Mouse (Mus musculus): ENCODE results near the gene Gm17359. TPM values are rescaled to one million over a fixed set of nuclear protein-coding genes. Genes with fewer than 3 reads are reported as not detected.
"Not testable (repeated sequence)": the region's sequence is repeated elsewhere in the genome, so short reads cannot be mapped to it uniquely, and the experiment has no call there.

Gene Gm17359
- total RNA-seq, 2 experiments from 2014 or later = not detected

GRCm38 (mm10) chr3:79411666-79412065, 75.2 kb downstream of the Gm17359 start:
- peak in 1 of 2 experiments; percentile 10 for DNase-seq (ENCODE audit: low spot score in 2 of 2)

- DNase-seq (ENCODE audit: low spot score in 2 of 2) = no peak
Measured at GRCm38 (mm10) chr3:79413492-79413891, 77.0 kb downstream of the Gm17359 start.

- no peak for DNase-seq (ENCODE audit: low spot score in 2 of 2)
Measured at GRCm38 (mm10) chr3:79415081-79415480, 78.6 kb downstream of the Gm17359 start.

- DNase-seq (ENCODE audit: low spot score in 2 of 2) = no peak
Measured at GRCm38 (mm10) chr3:79415929-79416328, 79.5 kb downstream of the Gm17359 start.

GRCm38 (mm10) chr3:79416944-79417680, 80.7 kb downstream of the Gm17359 start:
- DNase-seq (ENCODE audit: low spot score in 2 of 2) = no peak

- no peak for DNase-seq (ENCODE audit: low spot score in 2 of 2)
Measured at GRCm38 (mm10) chr3:79418921-79419320, 82.5 kb downstream of the Gm17359 start.

- DNase-seq (ENCODE audit: low spot score in 2 of 2) = no peak
Measured at GRCm38 (mm10) chr3:79425441-79425840, 89.0 kb downstream of the Gm17359 start.

GRCm38 (mm10) chr3:79433593-79433992, 97.1 kb downstream of the Gm17359 start:
- no peak for DNase-seq (ENCODE audit: low spot score in 2 of 2)

GRCm38 (mm10) chr3:79434436-79434835, 98.0 kb downstream of the Gm17359 start:
- DNase-seq (ENCODE audit: low spot score in 2 of 2) = no peak

- no peak for DNase-seq (ENCODE audit: low spot score in 2 of 2)
Measured at GRCm38 (mm10) chr3:79434985-79435384, 98.5 kb downstream of the Gm17359 start.

- peak; percentile 47 to 71 for DNase-seq (ENCODE audit: low spot score in 2 of 2)
Measured at GRCm38 (mm10) chr3:79436186-79436585, 99.7 kb downstream of the Gm17359 start.

GRCm38 (mm10) chr3:79438276-79438675, 101.8 kb downstream of the Gm17359 start:
- no peak for DNase-seq (ENCODE audit: low spot score in 2 of 2)

GRCm38 (mm10) chr3:79440976-79441491, 104.6 kb downstream of the Gm17359 start:
- peak; percentile 74 to 85 for DNase-seq (ENCODE audit: low spot score in 2 of 2)

- no peak for DNase-seq (ENCODE audit: low spot score in 2 of 2)
Measured at GRCm38 (mm10) chr3:79443850-79444249, 107.4 kb downstream of the Gm17359 start.

GRCm38 (mm10) chr3:79445041-79445440, 108.6 kb downstream of the Gm17359 start:
- DNase-seq (ENCODE audit: low spot score in 2 of 2) = no peak

GRCm38 (mm10) chr3:79446124-79446523, 109.7 kb downstream of the Gm17359 start:
- no peak for DNase-seq (ENCODE audit: low spot score in 2 of 2)

- not testable (repeated sequence) for DNase-seq (ENCODE audit: low spot score in 2 of 2)
Measured at GRCm38 (mm10) chr3:79446648-79447047, 110.2 kb downstream of the Gm17359 start.

- no peak for DNase-seq (ENCODE audit: low spot score in 2 of 2)
Measured at GRCm38 (mm10) chr3:79448421-79448820, 112.0 kb downstream of the Gm17359 start.

- DNase-seq (ENCODE audit: low spot score in 2 of 2) = no peak
Measured at GRCm38 (mm10) chr3:79449361-79449760, 112.9 kb downstream of the Gm17359 start.

GRCm38 (mm10) chr3:79452696-79453263, 116.3 kb downstream of the Gm17359 start:
- no peak for DNase-seq (ENCODE audit: low spot score in 2 of 2)

GRCm38 (mm10) chr3:79455761-79456160, 119.3 kb downstream of the Gm17359 start:
- no peak for DNase-seq (ENCODE audit: low spot score in 2 of 2)

- no peak for DNase-seq (ENCODE audit: low spot score in 2 of 2)
Measured at GRCm38 (mm10) chr3:79458651-79459275, 122.3 kb downstream of the Gm17359 start.

Data from layer of hippocampus, postnatal 14 days (tissue).